Mouse (Mus musculus) stomach, postnatal 0 days (tissue): ENCODE data around the gene Ampd2.

ENCODE experiments used
- CTCF ChIP-seq: IDR thresholded peaks from 2 replicates; pipeline ENCODE4 v1.5.1; 2016; ENCODE audit warnings: antibody characterized with exemption, low read depth, mild to moderate bottlenecking, moderate library complexity
- EP300 ChIP-seq: optimal IDR thresholded peaks from 2 replicates; pipeline ENCODE3; 2016; ENCODE audit warnings: antibody characterized with exemption

DNA sequence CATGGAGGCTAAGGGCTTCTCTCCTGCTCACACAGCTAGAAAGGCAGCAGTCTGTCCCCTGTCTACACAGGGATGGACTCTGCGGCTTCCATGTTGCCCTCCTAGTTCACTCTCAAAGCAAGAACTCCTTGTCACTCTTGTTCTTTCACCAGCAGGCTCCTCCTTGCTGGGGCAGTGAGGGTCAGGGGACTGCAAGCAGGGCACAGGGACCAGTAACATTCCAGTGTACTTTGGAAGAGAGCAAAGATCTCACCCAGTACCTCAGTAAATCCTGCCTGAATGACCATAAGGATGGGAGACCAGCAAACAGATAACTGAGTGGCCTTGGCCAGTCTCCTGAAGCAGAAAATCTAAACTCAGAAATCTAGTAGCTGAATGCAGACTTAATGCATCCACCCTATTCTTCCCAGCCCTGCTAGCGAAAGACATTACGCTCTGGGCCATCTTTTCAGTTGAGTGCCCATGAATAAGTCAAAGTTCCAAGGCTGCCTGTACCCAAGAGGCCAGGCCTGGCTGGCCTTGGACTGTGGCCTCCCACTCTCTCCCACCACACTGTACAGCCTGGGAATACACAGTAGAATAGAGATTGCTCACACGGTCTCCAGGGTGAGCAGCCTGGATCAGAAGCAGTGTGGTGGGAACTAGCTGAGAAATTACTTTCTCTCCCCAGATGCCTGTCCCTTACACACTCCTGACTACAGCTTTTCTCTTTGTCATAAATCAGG, 57.6 kb downstream of the Ampd2 start:
- TF ChIP-seq CTCF (no peak), EP300 (no peak)
